In genomic region chr5:145906937-145907336, GRCm38 (mm10) we compare ENCODE assay signal across 16 mouse cellular contexts. TPM values are rescaled to one million over a fixed set of nuclear protein-coding genes. Genes with fewer than 3 reads are reported as not detected.
"Had no signal": no experiment of that assay in that cellular context is flagged by ENCODE, and none has a peak within 500 bp of the region (broad histone marks: within the 10 kb centered on the region; RNA-seq: fewer than 3 reads in every experiment).

No protein-coding gene starts in this region.

RNA-seq across cellular contexts. Expression of gene Cyp3a11, which starts 27.2 kb away (rescaled TPM):
- total RNA-seq: heart, postnatal 10 days; heart, postnatal 14 days; heart, postnatal 25 days; heart, postnatal 36 days; hematopoietic stem cell, adult 5-6 weeks; hindbrain, postnatal 0 days; layer of hippocampus, adult 18-20 months; layer of hippocampus, adult 2 months; layer of hippocampus, adult 8-10 months; layer of hippocampus, postnatal 10 days; layer of hippocampus, postnatal 14 days; layer of hippocampus, postnatal 25 days; layer of hippocampus, postnatal 36 days; left cerebral cortex, adult 18-20 months; left cerebral cortex, adult 2 months; left cerebral cortex, adult 8-10 months had no signal
